Mouse (Mus musculus) frontal cortex, adult (tissue): ENCODE results near the gene Snx13.

Experiments used
- ATAC-seq: cut with Nextera tagmentation; 2 replicates; pipeline ENCODE4 v1.9.2; 2017; ENCODE audit warnings: mild to moderate bottlenecking, moderate library complexity, mixed read lengths; ENCODE audit not compliant: low TSS enrichment

Snx13 gene

GRCm38 (mm10) chr12:35047320-35048225 lies 587 bp downstream of the Snx13 start:
- peak; percentile 59 for ATAC-seq

DNA sequence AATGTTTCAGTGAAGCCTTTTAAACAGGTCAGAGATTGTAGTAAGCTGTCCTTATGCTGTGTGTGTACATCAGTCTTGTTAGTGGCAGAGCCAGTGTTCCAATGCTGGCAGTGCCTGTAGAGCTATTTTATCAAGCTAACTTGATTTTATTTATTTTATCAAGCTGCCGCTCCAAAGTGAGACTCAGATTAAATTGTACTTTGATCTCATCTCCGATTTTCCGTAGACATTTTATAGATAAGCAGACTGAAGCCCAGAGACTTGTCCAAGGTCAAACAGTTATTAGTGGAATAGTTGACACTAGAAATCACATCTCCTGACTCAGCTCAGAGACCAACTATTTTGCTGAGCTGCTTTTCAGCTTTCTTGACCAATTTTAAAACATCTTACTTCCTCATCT lies 1.9 kb downstream of the Snx13 start:
- ATAC-seq, result no peak

- ATAC-seq, result no peak
Observed at GRCm38 (mm10) chr12:35050501-35050900, 3.5 kb downstream of the Snx13 start.

- no peak for ATAC-seq
Observed at GRCm38 (mm10) chr12:35050964-35051758, 4.2 kb downstream of the Snx13 start.

- no peak for ATAC-seq
Observed at GRCm38 (mm10) chr12:35054420-35054819, 7.4 kb downstream of the Snx13 start.

GRCm38 (mm10) chr12:35055114-35056095 lies 8.4 kb downstream of the Snx13 start:
- peak; percentile 57 for ATAC-seq

- ATAC-seq, result peak; percentile 64
Observed at GRCm38 (mm10) chr12:35063697-35064468, 16.9 kb downstream of the Snx13 start.

DNA sequence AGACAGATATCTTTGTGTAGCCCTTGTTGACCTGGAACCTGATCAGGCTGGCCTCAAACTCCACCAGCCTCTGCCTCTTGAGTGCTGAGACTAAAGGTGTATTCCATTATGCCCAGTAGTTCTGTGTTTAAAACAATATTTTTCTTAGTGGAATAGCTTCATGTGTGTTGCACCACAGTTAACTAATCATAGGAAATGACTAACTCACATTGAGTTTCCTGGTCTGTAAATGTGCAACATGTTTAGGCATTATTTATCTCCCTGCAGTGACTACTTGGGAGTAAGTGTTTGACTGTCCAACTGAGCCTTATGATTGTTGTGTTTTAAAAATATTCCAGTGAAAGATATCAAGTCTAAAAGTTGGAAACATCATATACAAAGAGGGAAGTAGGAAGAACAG lies 20.6 kb downstream of the Snx13 start:
- ATAC-seq, result no peak

DNA sequence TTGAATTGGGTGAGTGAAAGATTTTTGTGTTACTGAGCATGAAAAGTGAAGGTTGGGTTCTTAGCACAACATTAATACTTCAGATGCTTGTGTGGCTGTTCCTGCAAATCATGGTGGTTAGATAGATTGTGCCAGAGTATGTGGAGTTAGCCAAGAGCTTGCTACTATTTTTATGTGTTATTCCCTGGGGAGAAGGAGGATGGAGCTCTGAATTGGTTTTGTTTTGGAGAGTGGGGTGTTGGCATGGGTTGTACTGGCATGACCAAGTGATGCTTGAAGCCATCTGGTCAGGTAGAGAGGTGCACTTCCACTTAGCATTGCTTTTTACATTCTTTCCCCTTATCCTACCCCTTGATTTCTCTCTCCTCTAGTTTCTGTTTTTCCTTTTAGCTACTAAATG lies 24.4 kb downstream of the Snx13 start:
- peak; percentile 70 for ATAC-seq

DNA sequence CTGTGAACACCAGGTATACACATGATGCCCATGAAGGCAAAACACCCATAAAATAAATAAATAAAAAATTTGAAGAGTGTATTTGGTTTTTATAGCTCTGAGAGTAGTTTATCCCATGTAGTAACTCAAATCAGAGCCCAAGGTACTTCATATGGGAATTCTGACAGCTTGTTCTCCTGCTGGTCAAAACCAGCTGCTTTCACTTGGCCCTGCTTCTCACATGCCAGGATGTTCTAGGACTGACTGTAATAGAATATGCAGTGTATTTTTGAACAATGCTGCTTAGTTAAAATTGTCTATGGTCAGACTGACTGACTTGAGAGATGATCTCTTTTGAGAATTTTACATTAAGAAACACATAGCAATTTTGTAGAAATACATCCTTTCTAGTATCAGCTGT lies 25.2 kb downstream of the Snx13 start:
- ATAC-seq, result peak; percentile 64

DNA sequence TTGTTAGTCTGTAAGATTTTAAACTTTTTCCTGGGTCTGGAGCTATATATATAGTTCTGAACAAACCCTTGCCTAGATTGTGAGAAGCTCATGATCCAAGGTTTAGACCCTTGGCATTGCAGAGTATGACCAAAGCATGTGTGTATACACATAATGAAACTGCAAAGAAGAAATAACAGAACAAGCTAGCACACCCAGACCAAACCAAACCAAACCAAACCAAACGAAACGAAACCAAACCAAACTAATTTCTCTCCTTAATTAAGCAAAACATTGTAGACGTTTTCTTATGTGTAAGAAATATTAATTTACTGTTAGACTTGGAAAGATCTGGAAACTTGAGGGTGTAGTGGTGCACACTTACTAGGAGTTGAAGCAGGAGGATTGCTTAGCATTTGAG lies 29.0 kb downstream of the Snx13 start:
- no peak for ATAC-seq

GRCm38 (mm10) chr12:35123549-35123948 lies 76.6 kb downstream of the Snx13 start:
- ATAC-seq, result no peak

GRCm38 (mm10) chr12:35153186-35153585 lies 106.2 kb downstream of the Snx13 start:
- no peak for ATAC-seq

GRCm38 (mm10) chr12:35154149-35154548 lies 107.2 kb downstream of the Snx13 start:
- no peak for ATAC-seq

- no peak for ATAC-seq
Observed at GRCm38 (mm10) chr12:35157237-35157636, 110.3 kb downstream of the Snx13 start.

GRCm38 (mm10) chr12:35161690-35162089 lies 114.7 kb downstream of the Snx13 start:
- ATAC-seq, result no peak

DNA sequence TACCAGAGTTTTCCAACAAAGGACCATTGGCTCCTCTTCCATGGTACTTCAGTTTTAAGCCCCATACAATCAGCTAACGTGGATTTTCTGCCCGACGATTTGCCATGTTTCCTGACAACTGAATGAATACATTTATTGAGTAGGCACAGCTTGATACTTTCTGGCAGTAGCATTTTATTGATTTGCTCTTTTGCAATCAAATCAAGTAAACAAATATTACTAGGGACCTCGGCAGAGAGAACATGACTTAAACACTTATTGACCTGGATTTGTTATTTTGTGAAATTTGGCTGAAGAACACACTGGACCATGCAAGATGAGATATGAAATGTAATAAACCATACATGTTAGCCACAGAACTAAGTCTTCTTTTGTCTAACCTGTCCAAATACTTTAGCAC lies 123.3 kb downstream of the Snx13 start:
- ATAC-seq, result no peak

DNA sequence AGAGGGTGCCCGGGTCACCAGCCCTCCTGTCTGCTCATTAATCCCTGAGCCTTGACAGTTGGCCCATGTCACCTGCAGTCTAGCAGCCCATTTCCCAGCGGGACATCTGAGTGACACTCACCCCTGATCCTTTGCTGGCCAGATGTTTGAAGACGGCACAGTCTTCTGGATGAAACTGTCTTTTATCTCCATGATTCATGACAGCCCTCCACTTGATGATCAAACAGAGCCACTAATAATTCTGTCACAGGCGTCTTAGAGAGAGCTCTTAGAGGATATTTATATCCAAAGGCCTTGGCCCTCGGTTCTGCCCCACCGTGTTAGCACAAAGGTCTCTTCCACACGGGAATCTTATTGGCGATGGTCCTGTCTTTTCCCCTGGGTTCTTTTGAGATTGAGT lies 129.0 kb downstream of the Snx13 start:
- ATAC-seq, result no peak

GRCm38 (mm10) chr12:35176628-35177027 lies 129.6 kb downstream of the Snx13 start:
- ATAC-seq, result no peak

GRCm38 (mm10) chr12:35182675-35183074 lies 135.7 kb downstream of the Snx13 start:
- peak; percentile 93 for ATAC-seq

DNA sequence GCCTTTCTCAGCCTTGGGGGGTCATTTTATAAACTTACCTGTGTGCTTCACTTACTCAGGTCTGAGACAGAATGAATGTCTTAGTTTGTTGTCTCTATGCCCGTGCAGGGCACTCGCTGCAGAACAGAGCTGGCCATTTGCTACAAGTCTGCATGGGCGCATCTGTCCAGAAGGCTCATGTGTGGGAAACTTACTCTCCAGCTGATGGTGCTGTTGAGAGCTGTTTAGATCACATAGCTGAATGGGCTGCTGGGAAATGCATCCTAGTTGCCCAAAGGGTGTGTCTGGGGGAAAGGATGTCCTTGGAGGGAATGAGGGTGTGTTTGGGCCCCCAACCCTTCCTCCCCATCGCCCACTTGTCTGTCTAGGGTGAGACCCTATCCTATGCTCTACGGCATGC lies 137.3 kb downstream of the Snx13 start:
- ATAC-seq, result peak; percentile 48; the same call in 1 of the 2 replicates
